Mouse (Mus musculus) cerebellum, adult 9-11 months (tissue): ENCODE measurements around the gene Aoc1.

Experiments
- DNase-seq: peaks from one replicate; pipeline ENCODE4 v3.0.0; 2022

Gene Aoc1

DNA sequence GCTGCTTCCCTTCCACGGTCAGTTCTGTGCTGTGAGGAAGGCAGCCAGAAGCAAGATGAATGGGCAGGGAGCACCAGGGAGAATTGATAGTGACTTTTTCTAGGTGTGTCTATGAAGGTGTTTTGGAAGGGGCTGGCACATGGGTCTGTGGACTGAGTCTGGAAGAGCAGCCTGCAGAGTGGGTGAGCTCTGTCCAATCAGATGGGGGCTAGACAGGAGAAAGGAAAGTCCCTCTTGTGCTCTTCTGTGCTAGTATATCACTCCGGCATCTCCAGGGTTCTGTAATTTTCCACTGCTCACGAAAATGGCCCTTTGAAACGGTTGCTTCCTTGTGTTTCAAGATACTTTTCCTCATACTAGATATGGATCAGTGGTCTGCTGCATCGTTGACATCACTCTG, at the start of gene Aoc1:
Aoc1 (plus strand) TSS at position 301 of the 400 bp plus-strand sequence.
- no peak for DNase-seq

DNA sequence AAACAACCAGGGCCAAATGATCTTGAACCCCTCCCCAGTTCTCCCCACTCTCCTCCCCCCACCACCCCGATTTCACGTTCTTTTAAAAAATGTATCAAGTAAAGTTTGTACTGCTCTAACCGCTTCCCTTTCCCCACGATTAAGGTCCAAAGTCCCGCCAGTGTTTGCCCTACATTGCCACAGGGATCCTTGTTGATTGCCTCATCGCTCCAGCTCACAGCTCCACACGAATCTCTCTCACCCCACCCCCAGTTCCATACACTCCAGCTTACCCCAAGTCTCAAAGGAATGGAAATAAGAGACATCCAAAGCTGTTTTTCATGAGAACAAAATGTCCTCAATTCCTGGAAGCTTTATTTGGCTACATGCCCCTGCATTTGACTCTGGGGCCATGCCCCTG, 47.7 kb upstream of the Aoc1 start:
- no peak for DNase-seq

DNA sequence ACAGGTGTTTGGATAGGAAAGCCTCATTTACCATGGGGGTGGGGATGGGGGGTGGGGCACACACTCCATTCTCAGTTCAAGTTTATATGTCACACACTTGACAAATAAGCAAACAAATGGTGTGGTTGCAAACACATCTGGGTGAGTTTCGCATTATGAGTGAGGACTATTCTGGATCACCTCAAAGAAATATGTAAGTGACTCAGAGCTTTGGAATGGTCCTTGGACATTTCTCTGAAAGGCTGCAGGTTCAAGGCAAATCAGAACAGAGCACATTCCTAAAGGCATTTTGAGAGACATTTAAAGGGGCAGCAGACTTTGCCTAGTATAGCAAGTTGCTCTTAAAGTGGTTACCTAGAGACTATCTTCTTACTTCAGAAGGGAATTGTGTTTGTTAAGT, 43.7 kb upstream of the Aoc1 start:
- no peak for DNase-seq

DNA sequence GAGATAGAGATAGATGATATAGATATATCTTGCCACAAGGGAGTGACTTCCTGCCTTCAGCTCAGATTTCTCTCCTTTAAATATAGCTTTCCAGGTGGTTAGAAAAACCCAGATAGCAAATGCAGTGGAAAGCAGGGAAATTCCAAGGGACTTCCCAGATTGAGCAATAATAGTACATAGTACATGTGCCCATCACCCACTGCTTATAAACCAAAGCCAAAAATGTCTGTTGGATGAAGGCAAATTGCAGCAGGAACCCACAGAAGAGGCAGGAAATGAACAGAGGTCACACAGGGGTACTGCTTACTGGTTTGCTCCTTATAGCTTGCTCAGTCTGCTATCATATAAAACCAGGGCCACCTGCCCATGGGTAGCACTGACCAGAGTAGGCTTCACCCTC, 43.0 kb upstream of the Aoc1 start:
- no peak for DNase-seq

DNA sequence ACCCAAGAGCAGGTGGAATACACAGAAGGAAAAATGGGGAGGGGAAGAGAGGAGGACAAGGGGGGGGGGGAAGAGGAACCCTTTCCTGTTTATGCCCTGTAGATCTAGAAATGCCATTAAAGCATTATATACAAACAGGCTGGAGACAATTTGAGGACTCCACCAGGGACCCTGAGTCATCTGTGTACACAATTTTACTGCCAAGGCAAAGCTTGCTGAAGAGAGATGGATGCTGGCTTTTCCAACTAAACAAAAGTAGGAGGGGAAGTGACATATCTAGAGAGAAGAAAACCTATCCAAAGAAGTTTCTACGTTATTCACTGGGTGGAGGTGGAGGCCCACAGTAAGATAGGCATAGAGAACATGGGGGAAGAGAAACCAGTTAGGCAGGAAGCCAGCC, 42.5 kb upstream of the Aoc1 start:
- DNase-seq = no peak

DNA sequence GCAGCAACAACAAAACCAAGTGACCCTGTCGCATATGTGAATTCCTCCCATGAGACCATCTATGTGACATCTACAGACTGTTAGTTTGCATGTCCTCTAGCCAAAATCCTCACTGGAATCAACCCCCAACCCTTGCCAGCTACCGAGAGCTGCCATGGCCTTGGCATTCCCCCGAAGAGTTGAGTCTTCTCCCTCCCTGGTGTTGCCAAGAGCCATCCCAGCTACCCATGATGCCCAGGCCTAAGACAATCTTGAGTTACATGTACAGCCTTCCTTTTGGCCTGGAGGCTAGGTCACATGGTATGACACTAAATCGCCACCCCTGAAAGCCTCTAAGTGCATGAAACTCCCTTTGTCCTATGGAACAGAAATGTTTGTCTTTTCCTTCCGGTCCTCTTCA, 41.6 kb upstream of the Aoc1 start:
- no peak for DNase-seq

DNA sequence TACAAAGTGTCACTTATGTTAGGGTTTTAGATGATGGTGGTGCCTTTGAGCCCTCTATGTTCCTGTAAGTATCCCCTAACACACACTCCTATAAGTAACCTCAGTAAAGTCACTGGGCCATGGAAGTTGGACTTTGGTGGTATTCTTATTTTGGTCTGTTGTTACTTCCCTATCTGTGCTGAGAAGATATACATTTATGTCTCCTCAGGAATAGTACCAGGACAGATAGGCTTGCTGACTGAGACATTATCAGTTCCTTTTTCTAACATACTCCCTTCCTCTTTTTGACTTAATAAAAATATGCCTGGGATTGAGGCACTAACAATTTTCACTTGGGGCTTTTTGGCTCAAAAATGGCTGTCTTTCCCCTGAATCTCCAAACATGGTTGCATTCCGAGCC, 40.3 kb upstream of the Aoc1 start:
- no peak for DNase-seq

DNA sequence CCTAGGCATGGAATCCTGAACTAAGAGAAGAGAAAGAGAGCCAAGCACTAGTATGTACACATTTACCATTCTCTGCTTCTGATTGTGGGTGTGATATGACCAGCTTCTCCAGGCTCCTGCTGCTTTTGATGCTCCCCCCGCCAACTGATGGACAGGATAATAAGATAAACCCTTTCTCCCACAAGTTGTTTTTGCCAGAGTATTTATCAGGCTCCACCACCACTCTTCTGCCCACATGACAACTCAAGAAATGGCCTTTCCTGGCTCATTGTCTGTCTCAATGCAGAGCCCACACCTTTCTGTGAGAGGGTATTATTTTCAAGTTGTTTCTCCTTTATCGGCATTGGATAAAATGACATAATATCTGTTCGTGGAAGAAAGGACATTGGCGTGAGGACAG, 39.2 kb upstream of the Aoc1 start:
- no peak for DNase-seq

DNA sequence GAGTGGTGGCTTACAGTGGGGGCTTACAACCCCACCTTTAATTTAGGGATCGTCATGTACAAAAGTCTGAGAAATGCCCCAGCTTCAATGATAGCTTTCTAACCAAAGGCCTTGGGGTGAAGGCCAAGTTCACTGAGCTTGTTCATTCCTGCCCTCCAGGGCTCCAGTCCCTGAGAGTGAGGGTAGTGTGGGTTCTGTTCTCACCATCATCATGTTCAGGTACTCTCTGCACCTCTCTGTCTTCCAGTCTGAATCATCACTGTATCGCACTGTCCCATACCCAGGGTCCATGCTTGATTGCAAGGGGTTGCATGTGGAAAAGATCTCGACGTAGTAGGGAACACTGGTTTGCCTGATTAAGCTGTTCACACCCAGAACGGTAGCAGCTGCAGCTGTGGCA, 37.5 kb upstream of the Aoc1 start:
- no peak for DNase-seq

DNA sequence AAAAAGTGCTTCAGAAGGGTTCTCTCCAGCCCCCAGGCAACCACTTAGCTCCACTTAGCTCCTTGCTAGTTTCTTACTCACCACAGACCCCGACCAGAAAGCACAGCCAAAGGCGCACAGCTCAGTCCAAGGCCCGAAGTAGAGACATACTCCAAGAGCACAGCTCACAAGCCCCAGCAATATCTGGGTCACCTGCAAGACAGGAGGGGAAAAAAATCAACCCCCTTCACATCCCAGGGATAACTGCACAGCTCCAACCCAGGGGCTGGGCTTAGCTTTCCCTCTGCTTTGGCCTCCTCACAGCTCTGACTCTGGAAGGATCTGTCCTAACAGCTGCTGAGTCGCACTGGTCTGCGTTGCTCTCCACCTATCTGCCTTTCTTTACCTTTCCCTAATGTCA, 36.5 kb upstream of the Aoc1 start:
- no peak for DNase-seq

DNA sequence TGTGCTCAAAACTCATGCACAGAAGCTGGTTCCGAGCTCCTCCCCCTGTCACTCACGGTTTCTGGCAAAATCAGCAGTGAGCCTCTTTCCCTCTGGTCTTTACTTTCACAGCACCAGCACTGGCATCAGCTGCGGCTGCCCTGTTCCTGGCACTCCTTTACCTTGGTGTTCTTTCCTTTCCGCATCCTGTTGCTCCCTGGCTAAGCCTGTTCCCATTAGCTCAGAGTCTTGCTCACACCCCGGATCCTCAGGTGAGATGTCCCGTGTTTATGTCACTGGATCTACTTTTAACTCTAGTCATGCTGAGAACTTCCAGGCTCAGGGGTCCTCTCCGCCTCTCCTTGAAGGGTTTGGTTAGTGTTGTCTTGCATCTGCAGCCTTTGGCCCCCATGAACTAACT, 35.2 kb upstream of the Aoc1 start:
- DNase-seq = no peak

DNA sequence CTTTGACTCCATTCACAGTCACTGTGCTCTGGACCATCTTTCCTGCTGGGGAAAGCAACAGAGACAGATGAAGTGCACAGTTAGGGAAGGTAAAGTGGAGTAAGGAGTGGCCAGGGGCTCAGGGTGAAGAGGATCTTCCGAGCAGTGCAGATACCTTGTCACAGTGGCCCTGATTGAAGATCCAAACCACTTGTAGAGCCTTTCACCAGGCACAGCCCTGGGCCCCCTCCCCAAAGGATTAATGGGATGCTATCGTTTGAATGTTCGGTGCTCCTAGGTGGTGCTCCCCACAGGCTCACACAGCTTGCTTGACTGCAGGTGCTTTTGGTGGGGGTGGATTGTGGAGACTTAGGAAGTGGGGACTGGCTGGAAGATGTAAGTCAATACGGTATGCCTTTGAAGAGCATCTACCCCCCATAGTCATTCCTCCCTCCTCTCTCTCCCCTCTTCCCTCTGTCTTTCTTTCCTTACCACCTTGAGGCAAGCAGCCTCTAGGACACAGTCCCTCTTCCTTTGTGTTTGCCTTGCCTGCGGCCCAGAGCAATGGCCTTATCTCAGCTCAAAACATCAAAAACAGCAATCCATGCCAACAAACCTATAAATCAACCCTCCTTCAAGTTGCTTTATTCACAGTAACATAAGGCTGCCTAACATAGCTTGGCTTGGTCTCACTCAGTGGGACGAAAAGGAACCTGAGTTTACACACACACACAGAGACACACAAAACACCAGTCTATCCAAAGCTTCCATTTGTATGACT, 34.2 kb upstream of the Aoc1 start:
- DNase-seq = no peak

DNA sequence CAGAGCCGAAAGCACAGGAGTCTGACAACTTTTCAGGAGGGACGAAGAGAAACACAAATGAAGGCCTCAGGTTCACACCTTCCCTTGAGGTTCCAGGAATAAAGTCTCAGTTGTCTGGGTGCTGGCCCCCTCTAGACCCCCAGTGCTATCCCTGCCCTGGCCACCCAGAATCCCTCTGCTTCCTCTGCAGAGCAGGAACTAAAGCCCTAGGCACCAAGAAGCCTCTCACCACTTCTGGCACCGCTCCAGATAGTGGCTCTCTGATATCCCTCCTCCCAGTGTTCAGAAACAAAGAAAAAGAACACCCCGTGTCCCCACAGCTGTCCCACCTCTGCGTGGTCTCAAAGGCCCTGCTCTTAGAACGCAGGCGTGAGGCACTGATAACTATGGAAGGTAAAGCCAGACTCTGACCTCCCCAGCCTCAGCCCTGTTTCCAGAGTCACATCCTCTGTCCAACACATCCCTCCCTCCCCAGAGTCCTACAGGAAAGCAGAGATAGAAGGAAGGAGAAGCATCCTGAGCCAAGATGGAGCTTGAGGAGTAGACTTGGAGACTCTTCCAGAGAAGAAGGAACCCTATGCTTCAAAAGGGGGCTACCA, 32.2 kb upstream of the Aoc1 start, which contains the start of gene Tmem176a:
Tmem176a (plus strand) TSS at position 549 of the 599 bp plus-strand sequence.
- DNase-seq = no peak

DNA sequence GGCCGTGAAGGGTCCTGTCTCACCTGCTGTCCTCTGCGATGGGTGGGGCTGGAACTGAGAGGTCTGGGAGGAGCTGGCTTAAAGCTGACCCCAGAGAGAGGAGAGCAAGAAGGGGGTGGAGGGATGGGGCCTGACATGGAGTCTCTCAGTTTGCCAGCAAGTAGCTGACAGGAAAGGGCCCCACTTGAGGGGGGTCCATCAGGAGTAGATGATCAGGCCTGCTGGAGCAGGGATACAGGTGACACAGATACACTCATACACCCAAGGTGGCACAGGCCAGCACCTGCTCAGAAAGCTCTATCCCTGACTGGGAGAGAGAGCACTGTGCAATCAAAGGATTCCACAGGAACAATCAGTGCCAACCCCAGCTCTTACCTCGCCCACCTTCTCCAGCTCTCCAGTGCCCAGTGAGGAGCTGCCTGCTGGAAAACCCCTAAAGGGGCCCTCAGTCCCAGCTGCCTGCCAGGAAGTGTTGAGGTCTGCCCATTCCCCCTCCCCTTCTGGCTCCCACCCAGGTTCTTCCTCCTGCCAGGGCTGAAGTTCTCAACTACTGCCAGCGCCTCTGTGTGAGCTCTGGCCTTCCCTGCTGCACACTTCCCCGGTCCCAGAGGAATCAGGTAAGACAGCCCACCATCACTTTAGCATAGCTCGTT, 31.6 kb upstream of the Aoc1 start, which contains the start of gene Tmem176b:
Tmem176b (minus strand) TSS at position 524 of the 653 bp plus-strand sequence.
- peak; percentile 32 for DNase-seq

DNA sequence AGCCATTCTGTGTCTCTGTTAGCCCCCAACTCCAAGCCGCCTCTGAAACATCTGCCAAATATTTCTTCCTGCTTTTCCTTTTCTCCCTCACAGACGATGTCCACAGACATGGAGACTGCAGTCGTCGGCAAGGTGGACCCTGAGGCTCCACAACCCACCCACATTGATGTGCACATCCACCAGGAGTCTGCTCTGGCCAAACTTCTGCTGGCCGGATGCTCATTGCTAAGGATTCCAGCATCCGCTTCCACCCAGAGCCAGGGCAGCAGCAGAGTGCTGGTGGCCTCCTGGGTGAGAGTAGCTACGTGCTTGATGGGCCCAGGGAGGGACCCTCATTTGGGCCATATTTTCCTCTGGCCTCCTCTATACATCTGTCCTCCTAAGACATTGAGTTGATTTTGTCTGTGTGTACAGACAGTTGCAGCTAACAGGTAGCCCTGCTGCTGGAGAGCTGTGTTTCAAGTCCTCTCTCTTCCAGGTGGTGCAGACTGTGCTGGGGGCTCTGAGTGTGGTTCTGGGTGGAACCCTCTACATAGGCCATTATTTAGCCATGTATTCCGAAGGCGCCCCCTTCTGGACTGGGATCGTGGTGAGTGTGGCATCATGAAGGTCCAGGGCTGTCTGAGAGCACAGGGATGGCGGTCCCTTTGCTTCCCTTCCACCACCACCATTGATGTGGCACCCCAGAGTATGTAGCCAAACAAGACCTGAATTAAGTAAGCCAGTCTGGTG, 30.4 kb upstream of the Aoc1 start:
- DNase-seq = no peak

DNA sequence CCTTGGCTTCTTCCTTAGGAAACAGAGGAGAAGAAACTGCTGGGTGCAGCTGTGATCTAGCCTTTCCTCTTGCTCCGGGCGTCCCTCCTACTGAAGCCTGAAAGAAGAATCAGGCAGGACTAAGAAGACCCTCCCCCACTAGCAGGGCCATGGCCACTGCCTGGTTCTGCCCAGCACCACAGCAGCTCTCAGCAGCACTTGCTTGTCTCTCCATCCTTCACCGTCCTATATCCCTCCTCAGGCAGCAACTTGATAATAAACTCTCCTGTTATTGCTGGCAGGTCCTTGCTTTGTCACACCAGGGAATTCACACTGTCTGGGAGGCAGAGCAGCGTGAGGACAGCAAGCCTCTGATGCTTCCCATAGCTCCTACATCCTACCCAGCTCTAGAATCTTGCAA, 27.6 kb upstream of the Aoc1 start:
- no peak for DNase-seq

DNA sequence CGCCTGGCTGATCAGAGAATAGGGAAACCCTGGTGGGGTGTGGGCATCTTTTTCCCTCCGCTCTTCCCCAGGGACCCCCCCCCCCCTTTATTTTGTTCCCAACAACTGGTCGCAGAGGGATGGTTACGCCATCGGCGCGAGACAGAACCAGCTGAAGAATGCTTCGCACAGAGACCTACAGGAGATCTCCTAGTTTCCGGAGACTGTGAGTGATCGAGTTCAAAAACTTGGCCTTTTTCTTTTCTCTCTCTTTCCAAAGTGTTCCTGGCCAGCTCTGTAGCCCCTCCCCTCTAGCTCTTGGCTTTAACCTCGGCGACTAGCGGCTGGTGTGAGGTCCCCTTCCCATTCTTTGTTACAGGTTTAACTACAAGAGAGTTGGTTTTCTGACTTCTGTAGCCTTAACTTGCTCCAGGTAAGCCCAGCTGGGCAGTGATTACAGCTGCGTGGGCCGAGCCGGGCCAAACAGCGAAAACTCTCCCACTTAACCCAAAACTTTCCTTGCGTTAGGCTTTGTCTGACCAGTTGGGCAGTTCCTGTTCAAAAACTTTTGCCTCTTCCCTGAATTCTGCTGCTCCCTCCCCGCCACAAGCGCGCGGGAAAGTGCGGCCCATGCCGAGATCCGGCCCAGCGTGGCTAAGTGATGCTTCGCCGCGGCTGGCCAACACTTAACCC, 20.7 kb upstream of the Aoc1 start:
- no peak for DNase-seq

DNA sequence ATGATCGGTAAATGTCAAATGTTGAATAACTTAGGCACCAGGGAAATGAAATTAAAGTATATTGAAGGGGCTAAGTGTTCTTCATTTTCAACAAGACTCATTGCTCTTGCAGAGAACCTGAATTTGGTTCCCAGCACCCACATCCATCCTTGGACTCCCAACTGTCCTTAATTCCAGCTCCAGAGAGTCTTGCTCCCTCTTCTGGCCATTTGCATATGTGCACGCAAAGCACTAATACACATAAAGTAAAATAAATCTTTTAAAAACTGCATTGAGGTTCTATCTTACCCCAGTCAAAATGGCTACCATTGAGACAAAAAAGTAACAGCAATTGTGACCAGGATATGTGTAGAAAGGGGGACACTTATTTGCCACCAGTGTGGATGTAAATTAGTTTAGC, 18.5 kb upstream of the Aoc1 start:
- DNase-seq = no peak

DNA sequence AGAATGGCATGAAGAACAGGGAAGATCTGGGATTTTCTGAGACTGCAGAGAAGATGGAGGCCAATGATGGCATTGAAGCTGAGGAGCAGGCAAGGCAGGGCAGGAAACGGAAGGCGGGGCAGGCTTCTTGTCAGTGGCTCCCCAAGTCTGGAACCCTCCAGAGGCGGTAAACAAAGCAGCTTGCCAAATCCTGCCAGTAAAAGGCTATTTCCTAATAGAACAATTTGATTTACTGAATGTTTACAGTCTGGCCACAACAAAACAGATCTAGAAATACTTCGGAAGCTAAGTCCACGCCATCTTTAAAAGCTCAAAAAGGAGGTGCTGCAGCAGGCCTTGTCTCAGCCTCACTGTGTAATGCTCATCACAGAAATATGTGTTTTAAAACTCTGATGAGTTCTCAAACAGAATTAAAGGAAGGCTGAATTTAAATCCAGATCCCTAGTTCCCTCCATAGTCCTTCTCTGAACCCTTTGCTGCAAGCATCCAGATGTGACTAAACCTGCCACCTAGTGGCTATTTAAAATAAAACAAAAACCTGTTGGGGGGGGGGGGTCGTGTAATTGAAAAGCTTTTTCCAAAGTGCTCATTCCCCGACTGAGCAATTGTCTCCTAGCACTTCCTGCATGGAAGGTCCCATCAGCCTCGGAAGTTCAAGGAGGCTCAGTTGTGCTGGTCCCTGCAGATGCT, 14.9 kb upstream of the Aoc1 start:
- DNase-seq = no peak

DNA sequence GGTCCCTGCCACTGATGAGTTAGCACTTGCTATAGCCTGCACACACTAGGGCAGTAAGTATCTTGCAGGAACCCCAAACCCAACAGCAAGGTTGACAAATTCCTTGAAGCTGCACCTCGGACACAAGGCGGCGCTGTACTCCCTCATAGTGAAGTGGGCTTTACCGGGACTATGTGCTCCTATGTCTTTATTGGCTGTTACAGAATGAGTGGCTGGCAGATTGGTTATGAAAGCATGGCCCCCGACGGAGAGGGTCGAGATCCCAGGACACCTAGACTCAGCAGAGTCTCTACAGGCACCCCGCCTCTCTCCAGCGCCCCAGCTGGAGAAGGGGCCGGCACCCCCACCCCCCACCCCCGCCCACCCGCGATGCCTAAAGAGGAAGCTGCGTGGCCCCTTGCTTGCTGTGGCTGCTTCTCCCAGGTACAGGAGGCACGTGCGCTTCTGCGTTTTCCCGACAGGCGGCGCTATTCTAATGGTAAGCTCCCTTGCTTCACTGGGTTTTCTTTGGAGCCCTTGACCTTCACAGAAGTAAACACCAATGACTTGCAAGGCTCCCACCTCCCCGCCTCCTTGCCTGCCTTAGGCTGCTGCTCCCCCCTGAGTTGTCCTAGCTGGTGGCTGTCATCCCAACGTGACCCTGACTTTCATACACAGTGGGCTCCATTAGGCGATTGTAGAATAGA, 12.4 kb upstream of the Aoc1 start:
- no peak for DNase-seq

DNA sequence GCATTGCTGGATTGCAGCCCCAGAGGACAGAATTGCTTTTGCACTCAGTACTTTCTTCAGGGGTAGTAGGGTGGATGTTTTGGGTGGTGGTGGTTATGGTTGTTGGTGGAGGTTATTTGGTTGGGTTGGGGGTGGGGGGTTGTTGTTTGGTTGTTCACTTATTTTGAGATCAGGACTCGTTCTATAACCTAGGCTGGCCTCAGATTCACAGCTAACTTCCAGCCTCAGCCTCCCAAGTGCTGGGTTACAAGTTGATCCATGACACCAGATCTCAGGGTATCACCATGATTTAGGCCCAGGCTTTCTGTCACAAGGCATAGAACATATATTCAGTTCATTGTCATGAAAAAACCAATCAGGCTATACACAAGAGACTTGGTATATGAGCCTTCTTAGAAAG, 11.8 kb upstream of the Aoc1 start:
- no peak for DNase-seq
